Mouse (Mus musculus): ENCODE results near the gene Miga1. TPM values are rescaled to one million over a fixed set of nuclear protein-coding genes. Genes with fewer than 3 reads are reported as not detected.
"Not testable (repeated sequence)": the region's sequence is repeated elsewhere in the genome, so short reads cannot be mapped to it uniquely, and the experiment has no call there.

Gene Miga1
- polyA plus RNA-seq, 1 experiment from 2014 or later = 3.6 TPM

DNA sequence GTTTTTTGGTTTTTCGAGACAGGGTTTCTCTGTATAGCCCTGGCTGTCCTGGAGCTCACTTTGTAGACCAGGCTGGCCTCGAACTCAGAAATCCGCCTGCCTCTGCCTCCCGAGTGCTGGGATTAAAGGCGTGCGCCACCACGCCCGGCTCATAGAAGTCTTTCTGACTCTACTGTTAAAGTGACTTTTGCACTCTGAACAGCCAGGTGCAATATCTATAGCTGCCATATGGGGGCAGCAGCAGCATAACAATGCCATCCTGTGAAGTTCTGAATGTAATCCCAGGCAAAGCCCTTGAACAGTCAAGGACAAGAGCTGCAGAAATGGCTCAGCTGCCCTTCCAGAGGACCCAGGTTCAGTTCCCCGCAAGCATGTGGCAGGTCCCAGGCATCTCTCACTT is 80.8 kb downstream of the Miga1 start:
- peak; percentile 75 for ATAC-seq (ENCODE audit: low FRiP score, low TSS enrichment)
- H3K4me2 ChIP-seq (replicated peaks; ENCODE audit: low read depth); H3K9me3 ChIP-seq (ENCODE audit: control insufficient read depth, low read length); H3K4me3 ChIP-seq (ENCODE audit: low read depth, low read length); H3K4me1 ChIP-seq (replicated peaks; ENCODE audit: control insufficient read depth, insufficient read depth); H3K27me3 ChIP-seq (ENCODE audit: control insufficient read depth, insufficient read depth, low read length); H3K9ac ChIP-seq (ENCODE audit: low read length); H3K36me3 ChIP-seq (ENCODE audit: control insufficient read depth, insufficient read depth, low read length); H3K27ac ChIP-seq (replicated peaks): not testable (repeated sequence)
- peak; percentile 84 for DNase-seq (ENCODE audit: low spot score)
- TF ChIP-seq CTCF (IDR thresholded peaks at IDR 0.05; ENCODE audit: low read depth) = peak; percentile 90
- 33% methylated on average over 8 of the region's 9 CpGs for WGBS

DNA sequence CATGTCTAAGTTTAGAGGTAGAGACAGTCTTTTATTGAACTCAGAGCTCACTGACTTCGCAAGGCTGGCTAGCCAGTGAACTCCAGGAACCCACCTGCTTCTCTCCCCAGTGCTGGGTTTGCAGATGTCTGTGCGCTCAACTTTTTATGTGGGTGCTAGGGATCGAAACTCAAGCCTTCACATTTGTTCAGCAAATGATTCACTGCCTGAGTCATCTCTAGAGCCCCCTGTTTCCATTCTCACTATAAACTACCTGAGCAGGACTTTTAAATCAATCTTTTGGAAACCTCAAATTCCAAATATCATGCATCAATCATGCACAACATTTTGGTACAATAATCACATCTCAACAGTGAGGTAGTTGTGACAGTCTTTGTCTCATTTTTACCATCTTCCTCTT is 82.7 kb downstream of the Miga1 start:
- no peak overlapping the region for H3K4me3 ChIP-seq (ENCODE audit: low read depth, low read length)
- H3K9me3 ChIP-seq (ENCODE audit: control insufficient read depth, low read length) = no peaks in the 10 kb centered on the region
- H3K9ac ChIP-seq (ENCODE audit: low read length) = no peak overlapping the region
- no peak overlapping the region for H3K27ac ChIP-seq (replicated peaks)
- WGBS = 78% methylated on average over 3 of the region's 3 CpGs
- TF ChIP-seq EP300 (optimal IDR thresholded peaks at IDR 0.05) = no peak
- DNase-seq (ENCODE audit: low spot score) (no peak), ATAC-seq (ENCODE audit: low FRiP score, low TSS enrichment) (no peak)
- no peaks in the 10 kb centered on the region for H3K27me3 ChIP-seq (ENCODE audit: control insufficient read depth, insufficient read depth, low read length)
- H3K36me3 ChIP-seq (ENCODE audit: control insufficient read depth, insufficient read depth, low read length) = no peaks in the 10 kb centered on the region
- H3K4me2 ChIP-seq (replicated peaks; ENCODE audit: low read depth) = no peak overlapping the region
- no peaks in the 10 kb centered on the region for H3K4me1 ChIP-seq (replicated peaks; ENCODE audit: control insufficient read depth, insufficient read depth)

DNA sequence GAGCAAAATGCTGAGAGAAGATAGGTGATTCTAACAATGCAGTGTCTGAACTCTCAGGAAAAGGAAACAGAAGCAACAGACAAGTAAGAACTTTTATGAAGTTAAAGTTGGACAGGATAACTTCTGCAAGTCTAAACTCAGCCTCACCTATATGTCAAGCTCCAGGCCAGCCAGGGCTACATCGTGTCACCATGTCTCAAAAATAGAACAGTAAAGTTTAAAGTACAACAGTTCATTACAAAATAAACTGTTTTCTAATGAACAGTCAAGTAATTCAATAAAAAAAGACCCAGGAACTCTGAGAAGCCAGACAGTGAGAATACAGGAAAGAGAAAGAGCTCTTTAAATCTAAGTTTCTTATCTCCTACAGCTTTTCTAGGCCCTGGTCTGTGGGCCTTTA is 89.7 kb downstream of the Miga1 start:
- Histone ChIP-seq H3K27ac (replicated peaks) (no peak overlapping the region), H3K27me3 (ENCODE audit: control insufficient read depth, insufficient read depth, low read length) (no peaks in the 10 kb centered on the region), H3K36me3 (ENCODE audit: control insufficient read depth, insufficient read depth, low read length) (no peaks in the 10 kb centered on the region), H3K4me1 (replicated peaks; ENCODE audit: control insufficient read depth, insufficient read depth) (no peaks in the 10 kb centered on the region), H3K9ac (ENCODE audit: low read length) (no peak overlapping the region), H3K4me3 (ENCODE audit: low read depth, low read length) (no peak overlapping the region), H3K9me3 (ENCODE audit: control insufficient read depth, low read length) (no peaks in the 10 kb centered on the region), H3K4me2 (replicated peaks; ENCODE audit: low read depth) (no peak overlapping the region)
- 77% methylated on average over 1 of the region's 1 CpGs for WGBS
- ATAC-seq (ENCODE audit: low FRiP score, low TSS enrichment) (no peak), DNase-seq (ENCODE audit: low spot score) (no peak)
- TF ChIP-seq CTCF (IDR thresholded peaks at IDR 0.05; ENCODE audit: low read depth) (no peak), EP300 (optimal IDR thresholded peaks at IDR 0.05) (no peak)

DNA sequence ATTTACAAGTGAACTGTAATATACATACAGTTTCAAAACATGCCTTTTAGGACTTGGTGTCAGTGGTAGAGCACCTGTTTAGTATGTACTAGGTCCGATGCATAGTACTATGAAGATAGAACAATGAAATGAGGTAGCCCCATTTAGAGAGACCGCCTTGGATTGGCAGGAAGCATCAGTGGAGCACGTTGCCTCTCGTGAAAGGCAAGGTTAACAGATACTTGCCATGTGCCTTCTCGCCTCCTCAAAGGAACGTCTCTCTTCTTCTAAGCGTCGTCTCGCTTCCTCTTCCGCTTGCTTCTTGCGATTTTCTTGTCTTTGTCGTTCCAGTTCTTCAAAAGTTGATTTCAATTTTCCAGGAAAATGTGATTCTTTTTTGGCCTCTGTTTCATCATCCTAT is 92.5 kb downstream of the Miga1 start:
- Histone ChIP-seq H3K27ac (replicated peaks) (no peak overlapping the region), H3K9ac (ENCODE audit: low read length) (no peak overlapping the region), H3K27me3 (ENCODE audit: control insufficient read depth, insufficient read depth, low read length) (no peaks in the 10 kb centered on the region), H3K36me3 (ENCODE audit: control insufficient read depth, insufficient read depth, low read length) (no peaks in the 10 kb centered on the region), H3K4me3 (ENCODE audit: low read depth, low read length) (no peak overlapping the region), H3K9me3 (ENCODE audit: control insufficient read depth, low read length) (no peaks in the 10 kb centered on the region), H3K4me1 (replicated peaks; ENCODE audit: control insufficient read depth, insufficient read depth) (no peaks in the 10 kb centered on the region), H3K4me2 (replicated peaks; ENCODE audit: low read depth) (no peak overlapping the region)
- no peak for DNase-seq (ENCODE audit: low spot score)
- no peak for TF ChIP-seq EP300 (optimal IDR thresholded peaks at IDR 0.05)
- no peak for TF ChIP-seq CTCF (IDR thresholded peaks at IDR 0.05; ENCODE audit: low read depth)
- WGBS = 87% methylated on average over 12 of the region's 12 CpGs
- no peak for ATAC-seq (ENCODE audit: low FRiP score, low TSS enrichment)

DNA sequence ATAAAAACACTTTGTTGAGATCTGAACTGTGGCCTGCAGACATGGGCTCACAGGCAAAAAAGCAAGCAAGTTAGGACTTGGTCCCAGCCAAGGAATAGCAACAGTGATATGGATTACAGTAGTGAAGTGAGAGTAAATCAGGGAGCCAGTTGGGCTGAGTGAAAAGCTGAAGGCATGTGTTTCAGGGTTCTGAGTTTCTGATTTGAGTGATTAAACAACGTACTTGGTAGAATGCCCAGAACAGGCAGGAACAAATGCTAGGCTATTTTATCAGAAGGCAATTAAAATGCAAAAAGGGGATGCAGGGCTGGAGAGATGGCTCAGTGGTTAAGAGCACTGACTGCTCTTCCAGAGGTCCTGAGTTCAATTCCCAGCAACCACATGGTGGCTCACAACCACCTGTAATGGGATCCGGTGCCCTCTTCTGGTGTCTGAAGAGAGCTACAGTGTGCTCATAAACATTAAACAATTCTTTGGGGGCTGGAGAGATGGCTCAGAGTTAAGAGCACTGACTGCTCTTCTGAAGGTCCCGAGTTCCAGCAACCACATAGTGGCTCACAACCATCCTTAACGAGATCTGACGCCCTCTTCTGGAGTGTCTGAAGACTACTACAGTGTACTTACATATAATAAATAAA is 94.8 kb downstream of the Miga1 start:
- Histone ChIP-seq H3K9me3 (ENCODE audit: control insufficient read depth, low read length) (no peaks in the 10 kb centered on the region), H3K27me3 (ENCODE audit: control insufficient read depth, insufficient read depth, low read length) (no peaks in the 10 kb centered on the region), H3K4me1 (replicated peaks; ENCODE audit: control insufficient read depth, insufficient read depth) (no peaks in the 10 kb centered on the region), H3K9ac (ENCODE audit: low read length) (no peak overlapping the region), H3K4me2 (replicated peaks; ENCODE audit: low read depth) (no peak overlapping the region), H3K4me3 (ENCODE audit: low read depth, low read length) (no peak overlapping the region), H3K36me3 (ENCODE audit: control insufficient read depth, insufficient read depth, low read length) (no peaks in the 10 kb centered on the region), H3K27ac (replicated peaks) (no peak overlapping the region)
- DNase-seq (ENCODE audit: low spot score) (no peak), ATAC-seq (ENCODE audit: low FRiP score, low TSS enrichment) (no peak)
- TF ChIP-seq EP300 (optimal IDR thresholded peaks at IDR 0.05) (no peak), CTCF (IDR thresholded peaks at IDR 0.05; ENCODE audit: low read depth) (peak; percentile 30)
- 66% methylated on average over 5 of the region's 5 CpGs for WGBS

DNA sequence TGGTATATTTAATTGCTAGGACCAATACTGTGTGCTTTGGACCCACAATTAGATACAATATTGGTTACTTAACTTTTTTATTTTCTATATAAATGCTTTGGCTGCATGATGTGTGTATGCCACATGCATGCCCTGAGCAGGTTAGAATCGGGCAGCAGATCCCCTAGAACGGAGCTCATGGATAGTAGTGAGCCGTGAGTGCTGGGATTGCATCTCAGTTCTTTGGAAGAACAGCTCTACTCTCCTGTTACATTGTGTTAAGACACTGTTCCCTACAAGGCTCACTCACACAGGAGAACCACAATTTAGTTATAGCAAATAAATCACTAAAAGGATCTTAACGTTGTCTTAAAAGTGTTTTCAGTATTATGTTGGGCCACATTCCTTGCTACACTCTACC is 96.9 kb downstream of the Miga1 start:
- no peak for TF ChIP-seq EP300 (optimal IDR thresholded peaks at IDR 0.05)
- no peak for TF ChIP-seq CTCF (IDR thresholded peaks at IDR 0.05; ENCODE audit: low read depth)
- DNase-seq (ENCODE audit: low spot score) (no peak), ATAC-seq (ENCODE audit: low FRiP score, low TSS enrichment) (no peak)
- no peaks in the 10 kb centered on the region for H3K36me3 ChIP-seq (ENCODE audit: control insufficient read depth, insufficient read depth, low read length)
- WGBS = 71% methylated on average over 4 of the region's 4 CpGs
- no peaks in the 10 kb centered on the region for H3K4me1 ChIP-seq (replicated peaks; ENCODE audit: control insufficient read depth, insufficient read depth)
- no peak overlapping the region for H3K27ac ChIP-seq (replicated peaks)
- H3K9me3 ChIP-seq (ENCODE audit: control insufficient read depth, low read length) = no peaks in the 10 kb centered on the region
- H3K27me3 ChIP-seq (ENCODE audit: control insufficient read depth, insufficient read depth, low read length) = no peaks in the 10 kb centered on the region
- H3K4me3 ChIP-seq (ENCODE audit: low read depth, low read length) = no peak overlapping the region
- no peak overlapping the region for H3K4me2 ChIP-seq (replicated peaks; ENCODE audit: low read depth)
- no peak overlapping the region for H3K9ac ChIP-seq (ENCODE audit: low read length)

All from stomach, postnatal 0 days (tissue).